Mouse (Mus musculus): Measurements from ENCODE around the gene Foxp2. TPM values are rescaled to one million over a fixed set of nuclear protein-coding genes. Genes with fewer than 3 reads are reported as not detected.

Gene Foxp2
- total and polyA plus RNA-seq, 3 experiments = not detected

GRCm38 (mm10) chr6:15323099-15323498, 421.9 kb downstream of the Foxp2 start:
- H3K9me3 ChIP-seq (replicated peaks; ENCODE audit: low read length) = no peaks in the 10 kb centered on the region
- H3K79me2 ChIP-seq (replicated peaks; ENCODE audit: control insufficient read depth, extremely low read depth, insufficient read depth, poor library complexity, severe bottlenecking) = no peaks in the 10 kb centered on the region
- no peak for TF ChIP-seq CTCF (conservative IDR thresholded peaks at IDR 0.05 in 1 of 2, IDR thresholded peaks at IDR 0.05 in 1 of 2; ENCODE audit: low read depth in 2 of 2, low read length in 2 of 2)
- TF ChIP-seq MEF2A (IDR thresholded peaks at IDR 0.05; ENCODE audit: borderline replicate concordance, low read depth, low read length) = no peak
- no peak for TF ChIP-seq ELF1 (IDR thresholded peaks at IDR 0.05; ENCODE audit: low read depth, low read length)
- TF ChIP-seq BHLHE40 (IDR thresholded peaks at IDR 0.05; ENCODE audit: low read depth, low read length) = no peak
- no peak for TF ChIP-seq GABPA (IDR thresholded peaks at IDR 0.05; ENCODE audit: insufficient replicate concordance, low read depth, low read length)
- TF ChIP-seq ETS1 (conservative IDR thresholded peaks at IDR 0.05; ENCODE audit: low read depth, low read length) = no peak
- TF ChIP-seq ZKSCAN1 (IDR thresholded peaks at IDR 0.05; ENCODE audit: borderline replicate concordance, low read depth, low read length) = no peak
- no peak for TF ChIP-seq HCFC1 (IDR thresholded peaks at IDR 0.05; ENCODE audit: low read depth, low read length)
- TF ChIP-seq IRF4 (IDR thresholded peaks at IDR 0.05; ENCODE audit: low read depth, low read length) = no peak
- no peak for TF ChIP-seq RAD21 (IDR thresholded peaks at IDR 0.05; ENCODE audit: low read depth, low read length)
- TF ChIP-seq USF1 (IDR thresholded peaks at IDR 0.05; ENCODE audit: low read depth, low read length) = no peak
- no peak for TF ChIP-seq MXI1 (IDR thresholded peaks at IDR 0.05; ENCODE audit: low read depth, low read length)
- TF ChIP-seq JUN (IDR thresholded peaks at IDR 0.05; ENCODE audit: insufficient read depth, low read depth, low read length) = no peak
- no peak for TF ChIP-seq UBTF (IDR thresholded peaks at IDR 0.05; ENCODE audit: low read depth, low read length)
- no peak for TF ChIP-seq POLR2A (IDR thresholded peaks at IDR 0.05; ENCODE audit: low read depth, low read length)
- in situ Hi-C loops (cut with MboI; ENCODE audit: low pct_ligation_motif_present, low pct_unique_long_range_greater_than_20kb, low sequenced_read_pairs) (no loop called here), dilution Hi-C loops (cut with MboI; ENCODE audit: extremely low pct_ligation_motif_present, extremely low pct_unique_long_range_greater_than_20kb, low sequenced_read_pairs) (no loop called here)
- no peak overlapping the region for H3K27ac ChIP-seq (ENCODE audit: insufficient read depth, low read depth)
- H3K36me3 ChIP-seq (replicated peaks in 1 of 2; ENCODE audit: control insufficient read depth in 1 of 2, insufficient read depth in 1 of 2, low read length in 1 of 2) = no peaks in the 10 kb centered on the region
- no peaks in the 10 kb centered on the region for H3K4me1 ChIP-seq (ENCODE audit: control insufficient read depth in 1 of 2, insufficient read depth in 2 of 2)
- no peaks in the 10 kb centered on the region for H3K27me3 ChIP-seq (replicated peaks)
- DNase-seq (ENCODE audit: extremely low read depth) = no peak
- no peak overlapping the region for H3K4me3 ChIP-seq (replicated peaks in 1 of 3; ENCODE audit: low read depth in 2 of 3, low read length in 2 of 3, poor library complexity in 1 of 3)
- no peak overlapping the region for H3K4me2 ChIP-seq (ENCODE audit: insufficient read depth, low read depth, poor library complexity, severe bottlenecking)
- H3K9ac ChIP-seq (ENCODE audit: insufficient read depth, low read depth) = no peak overlapping the region

GRCm38 (mm10) chr6:15347705-15348104, 446.6 kb downstream of the Foxp2 start:
- no peak overlapping the region for H3K27ac ChIP-seq (ENCODE audit: insufficient read depth, low read depth)
- no peak overlapping the region for H3K4me2 ChIP-seq (ENCODE audit: insufficient read depth, low read depth, poor library complexity, severe bottlenecking)
- H3K79me2 ChIP-seq (replicated peaks; ENCODE audit: control insufficient read depth, extremely low read depth, insufficient read depth, poor library complexity, severe bottlenecking) = no peaks in the 10 kb centered on the region
- dilution Hi-C loops (cut with MboI; ENCODE audit: extremely low pct_ligation_motif_present, extremely low pct_unique_long_range_greater_than_20kb, low sequenced_read_pairs) = no loop called here
- H3K36me3 ChIP-seq (replicated peaks in 1 of 2; ENCODE audit: control insufficient read depth in 1 of 2, insufficient read depth in 1 of 2, low read length in 1 of 2) = no peaks in the 10 kb centered on the region
- H3K27me3 ChIP-seq (replicated peaks) = no peaks in the 10 kb centered on the region
- DNase-seq (ENCODE audit: extremely low read depth) = no peak
- no peak for TF ChIP-seq POLR2AphosphoS2 (IDR thresholded peaks at IDR 0.05; ENCODE audit: low read depth, low read length)
- TF ChIP-seq MAZ (IDR thresholded peaks at IDR 0.05; ENCODE audit: low read depth, low read length) = no peak
- no peak for TF ChIP-seq CHD2 (IDR thresholded peaks at IDR 0.05; ENCODE audit: low read length)
- TF ChIP-seq CHD1 (IDR thresholded peaks at IDR 0.05; ENCODE audit: low read depth, low read length) = no peak
- no peak for TF ChIP-seq MAX (IDR thresholded peaks at IDR 0.05; ENCODE audit: low read length)
- no peaks in the 10 kb centered on the region for H3K9me3 ChIP-seq (replicated peaks; ENCODE audit: low read length)
- in situ Hi-C loops (cut with MboI; ENCODE audit: low pct_ligation_motif_present, low pct_unique_long_range_greater_than_20kb, low sequenced_read_pairs) = no loop called here
- H3K4me1 ChIP-seq (ENCODE audit: control insufficient read depth in 1 of 2, insufficient read depth in 2 of 2) = no peaks in the 10 kb centered on the region
- no peak overlapping the region for H3K4me3 ChIP-seq (replicated peaks in 1 of 3; ENCODE audit: low read depth in 2 of 3, low read length in 2 of 3, poor library complexity in 1 of 3)
- no peak overlapping the region for H3K9ac ChIP-seq (ENCODE audit: insufficient read depth, low read depth)

Data from CH12.LX (cell line).